Mouse (Mus musculus) CH12.LX (cell line): Measurements from ENCODE around the gene Ntng1. TPM values are rescaled to one million over a fixed set of nuclear protein-coding genes. Genes with fewer than 3 reads are reported as not detected.

Experiments
- DNase-seq: peaks from one replicate; pipeline ENCODE4 v3.0.0-alpha.2; 2013; ENCODE audit errors: extremely low read depth
- H3K27ac ChIP-seq: 2 replicates; pipeline ENCODE4 v1.5.1; 2012; ENCODE audit warnings: low read depth, mild to moderate bottlenecking, control low read depth, moderate library complexity; ENCODE audit not compliant: insufficient read depth
- H3K27me3 ChIP-seq: replicated peaks from 2 replicates; pipeline ENCODE3; 2012; ENCODE audit warnings: inconsistent platforms
- H3K36me3 ChIP-seq, 2 experiments: replicated peaks in 1 of 2; 2 replicates each; pipeline versions ENCODE3 to v1.6.1; 2012; ENCODE audit warnings: inconsistent platforms in 1 of 2, low read length in 1 of 2, mild to moderate bottlenecking in 1 of 2, mixed read lengths in 1 of 2, moderate library complexity in 1 of 2; ENCODE audit not compliant: control insufficient read depth in 1 of 2, insufficient read depth in 1 of 2
- H3K4me1 ChIP-seq, 2 experiments: 2 replicates each; pipeline ENCODE4 v1.6.1; 2012; ENCODE audit warnings: inconsistent platforms in 1 of 2, moderate library complexity in 1 of 2; ENCODE audit not compliant: insufficient read depth in 2 of 2, control insufficient read depth in 1 of 2
- H3K4me2 ChIP-seq: 2 replicates; pipeline ENCODE4 v1.6.1; 2012; ENCODE audit warnings: low read depth, mild to moderate bottlenecking, control low read depth; ENCODE audit not compliant: poor library complexity, insufficient read depth, severe bottlenecking
- H3K4me3 ChIP-seq, 3 experiments: fragments of 150-350 bp in 1 of 3; sonication (generic) in 1 of 3; replicated peaks in 1 of 3; 2 replicates each; pipeline versions ENCODE3 to v1.5.1; 2011 to 2012; ENCODE audit warnings: low read depth in 2 of 3, low read length in 2 of 3, mild to moderate bottlenecking in 2 of 3, moderate library complexity in 2 of 3, control low read depth in 1 of 3, improper control_type of control experiment in 1 of 3, inconsistent platforms in 1 of 3, mixed read lengths in 1 of 3; ENCODE audit not compliant: poor library complexity in 1 of 3
- H3K79me2 ChIP-seq: replicated peaks from 2 replicates; pipeline ENCODE4 v1.6.1; 2012; ENCODE audit warnings: mild to moderate bottlenecking, moderate library complexity; ENCODE audit not compliant: control insufficient read depth, poor library complexity, insufficient read depth, severe bottlenecking; ENCODE audit errors: extremely low read depth
- H3K9ac ChIP-seq: 2 replicates; pipeline ENCODE4 v1.6.1; 2012; ENCODE audit warnings: low read depth, mild to moderate bottlenecking, control low read depth, moderate library complexity; ENCODE audit not compliant: insufficient read depth
- H3K9me3 ChIP-seq: replicated peaks from 2 replicates; pipeline ENCODE3; 2012; ENCODE audit warnings: low read length, inconsistent platforms, mixed read lengths
- BHLHE40 ChIP-seq: IDR thresholded peaks from 2 replicates; pipeline ENCODE4 v1.6.1; 2011; ENCODE audit warnings: mild to moderate bottlenecking, low read depth, low read length, improper control_type of control experiment
- CHD1 ChIP-seq: IDR thresholded peaks from 2 replicates; pipeline ENCODE4 v1.6.1; 2012; ENCODE audit warnings: low read depth, low read length, improper control_type of control experiment, inconsistent platforms
- CHD2 ChIP-seq: IDR thresholded peaks from 2 replicates; pipeline ENCODE4 v1.6.1; 2011; ENCODE audit warnings: low read length, improper control_type of control experiment
- E2F4 ChIP-seq: IDR thresholded peaks from 2 replicates; pipeline ENCODE4 v1.6.1; 2011; ENCODE audit warnings: low read depth, low read length, improper control_type of control experiment; ENCODE audit not compliant: insufficient replicate concordance
- EP300 ChIP-seq: IDR thresholded peaks from 2 replicates; pipeline ENCODE4 v1.6.1; 2011; ENCODE audit warnings: low read length, improper control_type of control experiment
- ETS1 ChIP-seq: conservative IDR thresholded peaks from 2 replicates; pipeline ENCODE4 v1.6.1; 2012; ENCODE audit warnings: low read depth, mild to moderate bottlenecking, inconsistent platforms, low read length, improper control_type of control experiment, moderate library complexity
- GABPA ChIP-seq: IDR thresholded peaks from 2 replicates; pipeline ENCODE4 v1.6.1; 2012; ENCODE audit warnings: low read depth, low read length, improper control_type of control experiment, inconsistent platforms; ENCODE audit not compliant: insufficient replicate concordance
- JUN ChIP-seq: IDR thresholded peaks from 2 replicates; pipeline ENCODE4 v1.6.1; 2011; ENCODE audit warnings: low read depth, mild to moderate bottlenecking, low read length, improper control_type of control experiment, moderate library complexity; ENCODE audit not compliant: insufficient read depth
- JUND ChIP-seq: conservative IDR thresholded peaks from 2 replicates; pipeline ENCODE4 v1.6.1; 2011; ENCODE audit warnings: low read depth, low read length, improper control_type of control experiment
- MAFK ChIP-seq: IDR thresholded peaks from 2 replicates; pipeline ENCODE4 v1.6.1; 2011; ENCODE audit warnings: low read length, improper control_type of control experiment; ENCODE audit not compliant: insufficient replicate concordance
- MAX ChIP-seq: IDR thresholded peaks from 2 replicates; pipeline ENCODE4 v1.6.1; 2011; ENCODE audit warnings: low read length, improper control_type of control experiment
- MAZ ChIP-seq: IDR thresholded peaks from 2 replicates; pipeline ENCODE4 v1.6.1; 2012; ENCODE audit warnings: low read depth, mild to moderate bottlenecking, inconsistent platforms, low read length, improper control_type of control experiment, moderate library complexity
- MYC ChIP-seq: IDR thresholded peaks from 2 replicates; pipeline ENCODE4 v1.6.1; 2011; ENCODE audit warnings: low read depth, mild to moderate bottlenecking, improper control_type of control experiment, low read length
- NELFE ChIP-seq: IDR thresholded peaks from 2 replicates; pipeline ENCODE4 v1.6.1; 2011; ENCODE audit warnings: low read depth, low read length, improper control_type of control experiment
- PAX5 ChIP-seq: IDR thresholded peaks from 2 replicates; pipeline ENCODE4 v1.6.1; 2012; ENCODE audit warnings: low read length, inconsistent platforms, mixed read lengths
- POLR2AphosphoS2 ChIP-seq: IDR thresholded peaks from 2 replicates; pipeline ENCODE4 v1.6.1; 2011; ENCODE audit warnings: low read depth, low read length, improper control_type of control experiment
- RCOR1 ChIP-seq: conservative IDR thresholded peaks from 2 replicates; pipeline ENCODE4 v1.6.1; 2012; ENCODE audit warnings: low read depth, mild to moderate bottlenecking, inconsistent platforms, low read length, improper control_type of control experiment
- TBP ChIP-seq: conservative IDR thresholded peaks from 2 replicates; pipeline ENCODE4 v1.6.1; 2011; ENCODE audit warnings: low read depth, low read length, improper control_type of control experiment
- TCF12 ChIP-seq: IDR thresholded peaks from 2 replicates; pipeline ENCODE4 v1.6.1; 2014; ENCODE audit warnings: low read depth, mild to moderate bottlenecking, inconsistent platforms, low read length, improper control_type of control experiment
- UBTF ChIP-seq: IDR thresholded peaks from 2 replicates; pipeline ENCODE4 v1.6.1; 2012; ENCODE audit warnings: low read depth, mild to moderate bottlenecking, inconsistent platforms, low read length, improper control_type of control experiment, moderate library complexity
- USF2 ChIP-seq: conservative IDR thresholded peaks from 2 replicates; pipeline ENCODE4 v1.6.1; 2011; ENCODE audit warnings: low read depth, low read length, improper control_type of control experiment
- ZMIZ1 ChIP-seq: IDR thresholded peaks from 2 replicates; pipeline ENCODE4 v1.6.1; 2012; ENCODE audit warnings: low read depth, mild to moderate bottlenecking, inconsistent platforms, low read length, improper control_type of control experiment
- ZNF384 ChIP-seq: IDR thresholded peaks from 2 replicates; pipeline ENCODE4 v1.6.1; 2012; ENCODE audit warnings: low read depth, low read length, improper control_type of control experiment, inconsistent platforms
- dilution Hi-C: fragments of 300-500 bp; cut with MboI; formaldehyde crosslinking; loops from 2 replicates; pipeline ENCODE4 v1.14.3; 2020; ENCODE audit warnings: low sequenced_read_pairs; ENCODE audit not compliant: extremely low pct_unique_long_range_greater_than_20kb, extremely low pct_ligation_motif_present
- in situ Hi-C: fragments of 300-500 bp; cut with MboI; formaldehyde crosslinking; loops from 3 replicates; pipeline ENCODE4 v1.14.3; 2019; ENCODE audit warnings: low sequenced_read_pairs, low pct_ligation_motif_present, low pct_unique_long_range_greater_than_20kb, mixed read lengths
- polyA plus RNA-seq: library from polyadenylated mRNA; unstranded; fragments of >175 nt; gene quantifications from 2 replicates; pipeline ENCODE4 v1.2.1, GENCODE M21; 2012; ENCODE audit warnings: low read depth; ENCODE audit not compliant: insufficient read length
- total RNA-seq, 2 experiments: library from RNA; depleted of rRNA; stranded (reverse); fragments of 300-350 nt in 1 of 2; fragments of >200 nt in 1 of 2; gene quantifications; 2 replicates each; pipeline ENCODE4 v1.2.3; 2012 to 2014

Gene Ntng1
- total and polyA plus RNA-seq, 3 experiments, result not detected

DNA sequence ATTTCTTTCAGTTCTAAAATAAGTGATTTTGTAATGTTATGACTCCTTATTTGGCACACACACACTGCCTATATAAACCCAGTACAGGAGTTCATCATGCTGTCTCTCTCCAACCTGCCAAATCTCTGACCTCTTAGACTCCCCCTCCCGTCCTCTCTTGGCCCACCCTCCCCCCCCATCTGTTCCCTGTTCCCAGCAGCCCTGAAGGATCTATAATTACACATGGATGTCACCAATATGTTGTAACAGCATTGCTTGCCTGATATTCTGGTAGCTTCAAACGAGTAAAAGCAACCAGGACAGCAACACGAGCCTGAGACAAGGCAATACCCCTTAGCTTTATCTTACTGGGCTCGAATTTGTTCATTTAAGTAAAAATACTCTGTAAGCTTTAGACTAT is 220.0 kb downstream of the Ntng1 start:
- dilution Hi-C loops, result no loop called here
- H3K36me3 ChIP-seq, result no peaks in the 10 kb centered on the region
- no peak for DNase-seq
- H3K4me1 ChIP-seq, result no peaks in the 10 kb centered on the region
- in situ Hi-C loops, result no loop called here
- no peak for TF ChIP-seq NELFE
- no peak for TF ChIP-seq GABPA
- TF ChIP-seq E2F4, result no peak
- TF ChIP-seq UBTF, result no peak
- TF ChIP-seq MYC, result no peak
- no peak for TF ChIP-seq CHD2
- TF ChIP-seq TCF12, result no peak
- no peak for TF ChIP-seq MAX
- TF ChIP-seq EP300, result no peak
- TF ChIP-seq RCOR1, result no peak
- peaks cover 20% of the 10 kb centered on the region for H3K9me3 ChIP-seq
- no peaks in the 10 kb centered on the region for H3K27me3 ChIP-seq
- no peak overlapping the region for H3K4me2 ChIP-seq
- H3K27ac ChIP-seq, result no peak overlapping the region
- no peak overlapping the region for H3K9ac ChIP-seq
- H3K4me3 ChIP-seq, result no peak overlapping the region
- H3K79me2 ChIP-seq, result no peaks in the 10 kb centered on the region

GRCm38 (mm10) chr3:109918996-109919395 is 224.8 kb downstream of the Ntng1 start:
- H3K4me2 ChIP-seq, result no peak overlapping the region
- dilution Hi-C loops (no loop called here), in situ Hi-C loops (no loop called here)
- no peaks in the 10 kb centered on the region for H3K4me1 ChIP-seq
- no peaks in the 10 kb centered on the region for H3K36me3 ChIP-seq
- H3K79me2 ChIP-seq, result no peaks in the 10 kb centered on the region
- H3K9me3 ChIP-seq, result peaks cover 38% of the 10 kb centered on the region
- no peaks in the 10 kb centered on the region for H3K27me3 ChIP-seq
- no peak overlapping the region for H3K9ac ChIP-seq
- no peak overlapping the region for H3K27ac ChIP-seq
- TF ChIP-seq ZNF384 (no peak), TBP (no peak), RCOR1 (no peak), POLR2AphosphoS2 (no peak), MAFK (no peak), ZMIZ1 (no peak), BHLHE40 (no peak), USF2 (no peak), E2F4 (no peak), MAZ (no peak), PAX5 (no peak), MYC (no peak), JUND (no peak), NELFE (no peak), ETS1 (no peak), CHD1 (no peak), JUN (no peak), EP300 (no peak)
- TF ChIP-seq, all 38 proteins: peak for 0
- no peak overlapping the region for H3K4me3 ChIP-seq
- DNase-seq, result no peak
